Mouse (Mus musculus) E14TG2a.4 (cell line): ENCODE measurements at regions not wholly inside any gene's neighbourhood (a gene's known extent, or its start where the extent isn't known, plus 50 kb on each side); places are given as distances from the start of the nearest gene placed in this dataset.

Experiments used
- CTCF ChIP-seq: conservative IDR thresholded peaks from 2 replicates; pipeline ENCODE4 v1.5.1; 2014; ENCODE audit warnings: low read length
- NANOG ChIP-seq: IDR thresholded peaks from 2 replicates; pipeline ENCODE4 v1.6.1; 2014; ENCODE audit warnings: borderline replicate concordance, low read length, mixed read lengths

DNA sequence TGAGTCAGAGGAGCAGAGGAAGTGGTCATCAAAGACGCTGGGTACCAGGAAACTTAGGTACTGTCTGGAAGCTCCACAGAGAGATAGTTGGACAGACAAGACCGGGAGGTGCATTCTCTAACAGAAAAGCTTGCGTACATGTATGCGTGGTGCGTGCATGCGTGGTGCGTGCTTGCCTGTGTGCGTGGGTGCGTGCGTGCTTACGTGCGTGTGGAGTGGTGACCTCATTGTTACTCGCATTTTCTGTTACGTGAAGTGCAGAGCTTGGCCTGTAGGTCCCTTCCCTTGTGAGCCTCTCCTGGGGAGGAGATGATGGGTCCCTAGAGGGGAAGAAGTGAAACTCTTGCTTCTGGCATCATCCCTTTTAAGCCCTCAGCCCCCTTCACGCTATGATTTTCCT, 175.5 kb upstream of the Msx2 start:
- TF ChIP-seq CTCF (no peak), NANOG (no peak)
